Mouse (Mus musculus): ENCODE results near the gene Crtac1. TPM values are rescaled to one million over a fixed set of nuclear protein-coding genes. Genes with fewer than 3 reads are reported as not detected.

Crtac1 gene
- total RNA-seq, 2 experiments from 2014 or later = 96.8 to 103 TPM

DNA sequence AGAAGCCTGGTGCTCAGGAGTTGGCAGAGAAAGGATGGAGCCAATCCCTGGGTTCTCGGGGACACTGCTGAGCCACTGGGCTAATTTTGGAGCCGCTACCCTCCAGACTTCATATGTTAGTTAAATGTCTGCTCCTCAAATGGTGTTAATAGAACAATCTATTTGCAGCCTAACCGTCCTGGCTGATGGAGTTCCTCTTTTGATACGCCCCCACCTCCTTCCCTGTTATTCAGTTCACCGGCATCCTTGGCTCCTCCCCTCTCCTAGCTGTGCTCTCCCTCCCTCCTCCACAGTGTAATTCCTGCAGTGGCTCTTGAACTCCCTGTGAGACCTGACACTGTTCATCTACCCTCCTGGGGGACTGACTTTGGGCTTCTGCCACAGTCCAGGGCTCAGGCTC, 185.0 kb downstream of the Crtac1 start:
- DNase-seq (ENCODE audit: low spot score in 2 of 2) = no peak

DNA sequence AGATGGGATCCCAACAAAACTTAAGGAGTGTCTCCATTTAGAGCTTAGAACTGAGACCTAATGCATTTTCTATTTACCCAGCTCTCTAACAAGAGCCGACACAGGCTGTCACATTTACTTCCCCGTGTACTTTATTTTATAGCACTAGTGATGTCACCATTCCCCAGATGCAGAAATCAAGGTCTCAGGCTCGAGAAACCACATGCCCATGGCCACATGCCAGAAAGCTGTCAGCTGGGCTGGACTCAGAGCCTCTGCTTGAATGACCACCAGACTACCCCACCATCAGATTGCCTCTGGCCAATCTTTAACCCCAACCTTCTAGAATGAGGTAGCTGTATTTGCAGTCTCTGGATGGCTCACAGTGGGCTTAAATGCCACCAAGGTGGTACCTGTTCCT, 188.2 kb downstream of the Crtac1 start:
- no peak for DNase-seq (ENCODE audit: low spot score in 2 of 2)

DNA sequence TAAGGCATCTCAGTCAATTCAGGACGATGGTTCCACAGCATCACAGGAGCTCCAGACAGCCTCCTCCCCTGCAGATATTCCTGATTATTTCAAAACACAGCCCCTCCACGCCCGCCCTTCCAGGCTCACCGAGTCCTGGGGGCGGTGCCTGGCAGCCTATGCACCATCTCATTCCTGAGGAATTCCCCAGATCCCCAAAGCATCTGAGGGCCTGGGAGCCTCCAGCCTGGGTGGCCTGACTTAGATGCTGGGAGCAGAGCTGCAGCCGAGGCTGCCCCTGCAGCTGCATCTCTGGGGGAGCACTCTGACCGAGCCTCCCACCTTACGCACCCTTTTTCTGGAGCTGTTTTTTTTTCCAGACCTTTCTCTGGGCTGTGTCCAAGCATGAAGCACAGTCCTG, 190.7 kb downstream of the Crtac1 start:
- no peak for DNase-seq (ENCODE audit: low spot score in 2 of 2)

DNA sequence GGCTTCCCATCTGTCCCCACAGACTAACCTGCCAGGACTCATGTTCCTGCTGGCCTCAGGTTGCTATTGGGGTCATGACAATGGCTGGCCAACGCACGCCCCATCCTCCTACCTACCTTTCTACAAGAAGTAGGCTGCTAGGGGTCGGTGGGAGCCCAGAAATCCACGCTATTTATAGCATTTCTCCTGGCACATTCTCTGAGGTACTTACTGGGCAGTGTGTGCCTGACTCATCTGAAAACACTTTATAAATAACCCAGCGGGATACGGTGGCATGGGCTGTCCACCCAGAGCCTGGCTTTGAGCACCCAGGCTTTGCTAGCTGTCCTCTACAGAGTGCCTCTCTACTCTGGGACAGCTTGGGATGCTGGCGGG, 193.3 kb downstream of the Crtac1 start:
- no peak for DNase-seq (ENCODE audit: low spot score in 2 of 2)

DNA sequence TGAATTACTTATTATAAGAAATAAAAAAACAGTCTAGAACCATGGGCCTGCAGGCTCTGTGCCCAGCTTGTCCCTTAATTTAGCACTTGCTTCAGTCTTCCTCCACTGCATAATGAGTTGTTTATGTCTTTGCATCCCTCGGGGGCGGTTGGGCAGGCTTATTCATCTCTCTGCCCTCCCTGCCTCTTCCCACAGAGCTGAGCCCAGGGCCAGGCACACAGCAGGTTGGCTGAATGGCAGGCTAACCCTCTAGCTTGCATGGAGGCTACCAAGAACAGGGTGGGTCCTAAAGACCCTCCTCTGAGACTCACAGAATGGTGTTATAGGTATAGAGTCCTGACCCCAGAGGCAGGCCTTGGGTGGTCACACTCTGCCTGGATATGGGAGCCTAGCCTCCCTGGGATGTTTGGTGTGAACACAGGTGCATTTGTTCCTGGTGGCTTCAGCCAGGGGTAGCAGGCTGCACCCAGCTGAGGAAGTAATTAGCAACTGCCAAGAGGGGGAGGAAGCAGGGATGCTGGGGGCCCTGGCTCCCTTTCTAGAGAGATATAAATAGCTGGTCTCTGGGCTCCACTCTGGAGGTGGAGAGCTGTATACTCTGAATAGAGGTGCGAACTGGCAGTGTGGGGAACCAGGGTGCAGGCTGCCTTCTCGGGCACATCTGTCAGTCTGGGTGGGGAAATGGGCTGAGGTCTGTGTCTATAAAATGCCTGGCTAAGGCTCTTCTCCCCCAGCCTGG, 193.8 kb downstream of the Crtac1 start:
- DNase-seq (ENCODE audit: low spot score in 2 of 2) = no peak

Small RNA genes within 50 kb of the gene (microRNA-seq; reads per million reads assigned to microRNA genes)
- 0 to 0.20 reads per million in 2 experiments for gene Gm26339
- gene Mir3085 = 18.3 to 35.1 reads per million in 2 experiments

Other genes with a start within 250 kb of the Crtac1 start
- under 1 TPM in 1 of 2 experiments, not detected in 1; 0.18 TPM for gene Sfrp5, start 229.5 kb downstream of the Crtac1 start, total RNA-seq (2021)
- gene Golga7b, start 184.2 kb downstream of the Crtac1 start, total RNA-seq (2021) = 10 to 100 TPM; 90.9 to 93.8 TPM
- gene R3hcc1l, start 87.0 kb upstream of the Crtac1 start, total RNA-seq (2021) = 10 to 100 TPM; 16.2 to 16.4 TPM
- under 1 TPM; 0.18 to 0.22 TPM for gene Loxl4, start 181.0 kb upstream of the Crtac1 start, total RNA-seq (2021)

Measured in layer of hippocampus, postnatal 10 days (tissue).